Mouse (Mus musculus) heart, postnatal 14 days (tissue): ENCODE results near the gene Cyth4. TPM values are rescaled to one million over a fixed set of nuclear protein-coding genes. Genes with fewer than 3 reads are reported as not detected.
A peak's percentile ranks its signal among the peaks of the same experiment; 100 is the strongest.

Experiments used
- DNase-seq, 2 experiments: peaks; one replicate each; pipeline ENCODE4 v3.0.0; 2021 to 2022
- intact Hi-C: fragments of 180-260 bp; cut with DNase I; formaldehyde crosslinking; loops from one replicate; pipeline ENCODE4 v1.15.1; 2025
- total RNA-seq, 2 experiments: library from RNA; stranded (reverse); gene quantifications; 2 replicates each; pipeline ENCODE4 v1.2.3; 2021

Cyth4 gene
- total RNA-seq, 2 experiments from 2014 or later: 5.7 to 8.8 TPM

DNA sequence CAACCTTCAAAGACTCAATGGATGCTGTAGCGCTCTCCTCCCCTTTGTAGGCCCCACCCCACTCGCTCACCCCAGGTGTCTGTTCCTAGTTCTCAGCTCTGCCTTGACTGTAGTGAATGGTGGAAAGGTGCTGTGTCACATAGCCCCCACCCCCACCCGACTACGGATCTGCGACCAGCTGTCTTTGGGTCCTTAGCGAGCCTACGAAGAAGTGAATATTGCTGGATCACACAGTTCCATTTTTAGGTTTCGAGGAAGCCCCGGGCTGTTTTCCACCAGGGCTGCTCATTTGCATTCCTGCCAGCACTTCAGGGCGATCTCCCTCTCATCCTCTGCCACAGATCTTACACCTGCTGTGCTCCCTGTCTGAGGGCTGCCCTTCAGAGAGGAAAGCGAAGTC lies 13.5 kb upstream of the Cyth4 start:
- no peak for DNase-seq
- intact Hi-C loops: loop anchor here (5.0 kb wide), 1 partner anchor 51 kb away; the partner anchor contains the start of gene C1qtnf6

DNA sequence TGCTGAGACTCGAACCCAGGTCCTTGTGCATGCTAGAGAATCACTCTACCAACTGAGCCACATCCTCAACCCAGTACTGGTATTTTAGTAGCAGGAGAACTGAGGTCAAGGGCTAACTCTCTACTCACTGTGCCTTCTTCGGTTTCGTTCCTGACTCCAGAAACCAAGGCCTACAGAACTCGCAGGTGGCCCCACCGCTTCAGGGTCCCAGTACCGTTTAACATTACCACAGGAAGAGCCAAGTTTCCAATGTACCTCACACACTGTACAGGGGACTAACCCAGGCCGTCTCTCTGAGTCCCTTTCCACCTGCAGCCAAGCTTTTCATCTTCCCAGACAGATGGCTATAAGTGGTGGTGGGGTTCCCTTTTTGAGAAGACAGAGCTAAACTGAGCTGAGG lies 11.4 kb upstream of the Cyth4 start:
- DNase-seq: no peak
- intact Hi-C loops: no loop called here

DNA sequence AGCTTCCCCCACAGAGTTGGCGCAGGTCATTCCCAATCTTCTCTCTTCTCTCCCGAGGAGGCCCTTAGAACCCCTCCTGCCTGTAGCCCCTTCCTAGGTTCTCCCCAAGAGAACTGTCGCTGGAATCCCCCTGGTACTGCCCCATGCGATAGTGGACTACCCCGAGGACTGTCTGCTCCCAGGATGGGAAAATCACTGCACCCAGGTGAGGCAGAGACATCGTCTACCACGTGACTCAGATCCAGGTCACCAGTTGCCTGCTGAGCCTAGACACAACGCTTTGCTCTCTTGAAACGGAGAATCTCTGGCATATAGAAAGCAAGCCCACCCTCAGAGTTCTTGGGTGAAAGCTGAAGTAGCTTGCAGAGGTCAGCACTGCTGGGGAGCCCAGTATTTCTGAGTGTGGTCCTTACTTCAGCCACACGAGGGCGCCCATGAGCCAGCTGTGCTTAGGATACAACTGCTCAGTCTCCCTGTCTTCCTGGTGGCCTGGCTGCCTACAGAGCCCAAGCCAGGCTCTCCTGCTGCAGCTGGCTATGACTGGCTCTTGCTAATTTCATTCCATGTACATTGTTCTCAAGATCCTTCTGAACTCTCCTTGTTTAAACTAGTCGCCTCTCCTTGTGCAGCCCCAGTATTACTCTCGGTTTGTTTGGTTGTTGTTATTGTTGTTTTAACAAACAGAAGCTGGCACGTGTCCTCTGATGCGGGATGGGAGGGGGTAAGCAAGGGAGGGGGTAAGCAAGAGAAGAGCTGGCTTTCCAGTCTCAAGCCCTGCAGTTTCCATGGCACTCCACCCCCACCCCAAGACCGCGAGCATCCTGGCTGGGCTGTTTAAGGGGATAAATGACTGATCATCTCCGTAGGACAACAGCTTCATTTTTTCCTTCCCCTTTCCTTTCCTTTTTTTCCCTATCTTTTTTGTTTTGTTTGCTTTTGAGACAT lies 9.5 kb upstream of the Cyth4 start:
- peak; percentile 87 to 93 for DNase-seq
- intact Hi-C loops: loop anchor here (1.0 kb wide), 1 partner anchor 157 kb away; no protein-coding TSS in a partner anchor

DNA sequence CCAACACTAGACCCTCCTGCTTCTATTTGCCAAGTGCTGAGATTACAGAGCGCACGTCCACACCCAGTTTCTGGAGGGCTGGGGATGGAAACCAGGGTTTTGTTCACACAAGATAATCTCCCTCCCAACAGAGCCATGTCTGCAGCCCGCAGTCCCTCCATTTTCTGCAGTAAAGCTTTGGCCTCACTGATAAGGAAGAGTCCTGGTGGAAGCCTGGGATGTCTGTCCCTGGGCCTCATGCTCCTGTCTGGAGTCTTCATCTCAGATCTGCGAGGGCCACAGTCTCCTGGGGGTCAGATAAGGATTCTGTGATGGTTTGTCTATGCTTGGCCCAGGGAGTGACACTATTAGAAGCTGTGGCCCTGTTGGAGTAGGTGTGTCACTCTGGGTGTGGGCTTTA lies 8.8 kb upstream of the Cyth4 start:
- intact Hi-C loops: no loop called here

DNA sequence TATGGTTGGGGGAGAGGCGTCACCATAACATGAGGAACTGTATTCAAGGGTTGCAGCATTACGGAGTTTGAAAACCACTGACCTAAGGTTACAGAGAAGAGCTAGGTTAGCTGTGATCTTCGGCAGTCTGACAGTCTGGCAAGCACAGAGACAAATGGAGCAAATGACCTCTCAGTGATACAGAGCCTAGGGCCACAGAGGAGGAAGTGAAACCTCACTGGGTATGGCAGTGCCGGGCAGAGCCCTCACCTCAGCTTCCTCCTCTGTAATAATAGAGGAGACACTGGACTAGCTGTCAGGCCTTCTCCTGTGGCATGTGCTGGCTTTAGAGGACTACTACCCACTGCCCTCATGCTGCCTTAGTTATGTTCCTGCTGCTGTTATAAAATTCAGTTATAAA lies 7.9 kb upstream of the Cyth4 start:
- intact Hi-C loops: no loop called here

More for the DNA sequence above, 8.8 kb upstream of the Cyth4 start:
- DNase-seq: no peak

DNA sequence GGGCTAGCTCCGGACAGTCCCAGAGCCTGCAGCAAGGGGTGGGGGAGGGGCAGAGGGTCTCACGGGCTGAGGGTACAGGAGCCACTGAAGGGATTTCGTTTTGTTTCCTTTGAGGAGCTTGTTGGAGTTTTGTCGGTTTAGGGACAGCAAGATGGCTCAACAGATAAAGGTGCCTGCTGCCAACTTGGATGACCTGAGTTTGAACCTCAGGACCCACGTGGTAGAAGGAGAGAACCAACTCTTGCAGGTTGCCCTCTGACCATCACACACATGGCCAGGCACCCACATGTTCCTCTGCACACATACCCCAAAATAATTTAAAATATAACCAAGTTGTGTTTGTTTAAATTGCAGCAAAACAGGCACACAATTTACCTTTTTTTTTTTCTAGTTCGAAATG lies 6.9 kb upstream of the Cyth4 start:
- intact Hi-C loops: no loop called here
- DNase-seq: no peak

More for the DNA sequence above, 7.9 kb upstream of the Cyth4 start:
- peak in 1 of 2 experiments; percentile 17 for DNase-seq

DNA sequence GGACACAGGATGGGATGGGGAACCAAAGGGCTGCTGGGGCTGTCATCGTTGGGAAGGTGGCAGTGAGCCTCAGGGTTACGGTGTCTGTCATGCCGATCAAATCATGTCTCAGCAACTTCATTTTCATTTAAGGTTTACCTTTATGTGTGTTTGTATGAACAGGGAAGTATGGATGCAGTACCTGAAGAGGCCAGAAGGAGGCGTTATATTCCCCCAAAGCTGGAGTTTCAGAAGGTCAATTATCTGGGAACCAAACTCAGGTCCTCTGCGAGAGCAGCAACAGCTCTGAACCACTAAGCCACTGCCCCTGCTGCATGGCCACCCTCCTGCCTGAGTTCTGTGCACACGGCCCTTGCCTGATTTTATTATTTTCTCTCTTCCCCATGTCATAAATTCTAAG lies 6.1 kb upstream of the Cyth4 start:
- no peak for DNase-seq
- intact Hi-C loops: no loop called here

DNA sequence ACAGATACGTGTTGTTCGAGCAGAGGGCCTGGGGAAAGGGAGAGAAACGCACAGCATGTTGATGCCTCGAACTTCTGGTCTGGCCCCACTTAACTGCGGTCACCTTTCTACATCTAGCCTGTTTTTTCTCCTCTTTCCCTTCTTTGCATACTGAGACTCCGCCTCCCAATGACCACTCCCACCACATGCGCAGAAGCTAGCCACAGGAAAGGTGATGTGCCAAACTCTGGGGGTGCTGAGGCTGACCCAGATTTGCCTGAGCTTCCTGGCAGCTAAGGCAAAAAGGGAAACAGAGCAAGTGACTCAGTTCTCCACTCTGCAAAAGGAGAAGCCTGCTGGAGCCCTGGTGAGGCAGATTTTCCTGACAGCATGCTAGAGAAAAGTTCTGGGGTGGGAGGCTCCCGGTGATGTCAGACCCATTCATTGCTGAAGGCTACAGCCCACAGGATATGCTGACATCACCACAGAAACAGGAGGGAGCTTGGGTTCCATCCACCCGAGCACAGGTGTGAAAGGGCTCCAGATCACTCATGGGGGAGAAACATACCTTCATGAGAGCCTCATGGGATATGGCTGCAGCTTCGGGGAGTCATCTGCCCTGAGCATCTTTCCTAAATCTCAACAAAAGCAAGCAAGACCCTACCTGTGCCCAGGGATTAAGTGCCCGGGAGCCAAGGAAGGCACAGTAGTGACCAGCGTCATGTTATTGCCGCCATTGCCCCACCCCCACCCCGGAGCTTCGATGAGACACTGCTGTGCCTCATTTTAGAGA lies 5.0 kb upstream of the Cyth4 start:
- DNase-seq: no peak

DNA sequence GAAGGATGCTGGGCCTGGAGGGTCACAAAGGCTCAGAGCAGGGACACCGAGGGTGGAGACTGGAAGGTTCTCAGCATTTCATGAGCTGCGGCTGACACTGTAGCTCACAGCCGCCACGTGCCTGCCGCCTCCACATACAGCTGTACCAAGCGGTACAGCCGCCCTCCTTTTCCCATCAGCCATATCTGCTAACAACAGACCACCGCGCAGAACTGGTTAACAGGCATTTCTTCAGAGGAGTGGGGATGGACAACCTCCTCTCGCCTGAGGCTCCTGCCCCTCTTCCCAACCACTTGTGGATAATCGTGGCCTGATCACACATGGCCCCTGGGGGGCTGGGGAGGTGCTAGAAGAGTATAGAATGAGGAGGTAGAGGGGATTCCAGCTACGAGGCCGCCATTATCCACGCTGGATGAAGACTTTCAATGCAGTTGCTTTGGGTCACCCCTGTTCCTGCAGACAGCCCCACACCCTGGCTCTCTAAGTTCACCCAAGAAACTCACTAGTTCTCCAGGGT lies 4.3 kb upstream of the Cyth4 start:
- no peak for DNase-seq
- intact Hi-C loops: no loop called here

More for the DNA sequence above, 5.0 kb upstream of the Cyth4 start:
- intact Hi-C loops: no loop called here

DNA sequence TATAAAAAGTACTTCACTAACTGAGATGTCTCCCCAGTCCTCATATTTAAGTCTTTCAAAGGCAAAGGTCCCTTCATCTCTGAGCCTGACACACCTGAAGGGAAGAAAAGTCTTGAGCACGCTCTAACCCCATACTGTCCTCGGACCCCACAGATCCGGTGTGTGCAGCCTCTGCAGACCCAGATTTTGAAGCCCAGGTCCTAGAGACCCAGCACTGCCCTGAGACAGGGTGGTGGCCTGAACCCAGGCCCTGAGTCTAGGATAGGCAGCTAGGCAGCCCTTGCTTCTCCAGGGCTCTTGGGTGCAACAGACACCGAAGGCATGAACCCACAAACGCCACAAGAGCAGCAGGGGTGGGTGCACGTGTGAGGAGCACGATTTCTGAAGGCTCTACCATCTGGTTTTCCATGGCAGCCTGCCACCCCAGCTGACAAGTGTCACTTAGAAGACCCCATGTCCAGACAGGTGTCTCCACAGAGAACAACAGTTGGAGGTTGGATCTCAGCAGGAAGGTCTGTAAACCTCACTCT lies 2.9 kb upstream of the Cyth4 start:
- no peak for DNase-seq
- intact Hi-C loops: no loop called here

DNA sequence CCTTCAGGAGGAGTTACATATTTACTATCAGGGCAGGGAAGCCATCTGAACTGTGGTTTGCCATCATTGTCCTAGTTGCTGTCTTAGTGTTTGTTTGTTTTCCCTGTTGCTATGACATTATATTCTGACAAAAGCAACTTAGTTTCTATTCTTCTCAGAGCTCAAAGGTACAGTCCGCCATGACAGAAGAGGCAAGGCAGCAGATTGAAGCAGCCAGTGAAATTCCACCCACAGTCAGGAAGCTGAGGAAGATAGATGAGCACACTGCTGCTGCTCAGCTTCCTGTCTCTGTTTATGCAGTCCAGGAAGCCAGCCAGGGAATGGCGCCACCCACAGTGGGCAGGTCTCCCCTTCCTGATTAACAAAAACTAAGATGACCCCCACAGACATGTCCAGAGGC lies 2.0 kb upstream of the Cyth4 start:
- no peak for DNase-seq
- intact Hi-C loops: no loop called here

DNA sequence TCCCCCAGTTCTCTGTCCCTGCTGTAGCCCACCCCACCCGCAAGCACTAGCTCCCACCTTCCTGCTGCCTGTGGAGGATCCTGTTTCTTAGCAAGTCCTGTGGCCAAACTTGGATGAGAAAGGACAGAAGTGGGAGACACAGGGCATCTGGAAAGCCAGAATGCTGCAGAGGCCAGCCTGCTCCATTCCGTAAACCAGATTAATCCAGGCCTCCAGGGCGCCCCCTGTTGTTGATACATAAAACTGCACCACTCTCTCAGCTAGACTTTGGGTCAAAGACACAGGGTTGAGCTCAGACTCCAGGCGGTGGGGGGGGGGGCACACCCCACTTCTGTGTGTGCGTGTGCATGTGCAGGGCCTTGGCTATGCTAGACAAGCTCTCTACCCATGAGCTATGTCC lies 1.4 kb upstream of the Cyth4 start:
- DNase-seq: no peak
- intact Hi-C loops: no loop called here

DNA sequence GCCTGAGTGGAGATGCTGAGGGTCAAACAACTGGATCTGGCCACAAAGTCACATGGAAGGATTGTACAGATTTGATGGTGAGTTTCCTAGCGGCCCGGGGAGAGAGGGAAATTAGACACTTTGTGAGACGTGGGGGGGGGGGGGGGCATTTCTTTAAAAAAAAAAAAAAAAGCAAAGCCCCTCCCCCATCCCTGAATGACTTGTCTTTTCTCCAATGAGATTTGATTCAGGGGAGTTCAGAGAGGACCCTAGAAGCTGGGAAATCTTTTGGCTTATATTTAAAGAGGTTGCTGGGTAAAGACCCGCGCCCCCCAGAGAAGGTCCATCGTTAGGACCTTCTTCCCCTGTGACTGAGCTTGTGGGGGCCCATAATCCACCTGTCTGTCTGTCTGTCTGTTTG lies 343 bp upstream of the Cyth4 start:
- intact Hi-C loops: no loop called here
- no peak for DNase-seq

DNA sequence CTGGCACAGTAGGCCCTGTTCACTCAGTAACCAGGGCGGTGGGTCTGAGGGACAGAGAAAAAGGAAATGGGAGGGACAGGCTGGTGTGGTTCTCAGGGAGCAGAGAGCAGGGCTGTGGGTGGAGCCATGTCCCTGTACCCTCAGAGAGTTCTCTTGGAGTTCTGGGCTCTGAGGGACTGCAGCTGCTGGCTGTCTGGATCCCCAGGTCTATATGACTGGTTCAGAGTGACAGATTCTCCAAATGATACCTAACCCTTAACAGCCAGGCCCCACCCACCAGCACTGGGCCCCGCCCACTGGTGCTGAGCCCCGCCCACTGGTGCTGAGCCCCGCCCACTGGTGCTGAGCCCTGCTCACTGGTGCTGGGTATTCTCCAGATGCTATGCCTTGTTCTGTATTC lies 882 bp downstream of the Cyth4 start:
- DNase-seq: peak; percentile 46 to 55
- intact Hi-C loops: no loop called here

DNA sequence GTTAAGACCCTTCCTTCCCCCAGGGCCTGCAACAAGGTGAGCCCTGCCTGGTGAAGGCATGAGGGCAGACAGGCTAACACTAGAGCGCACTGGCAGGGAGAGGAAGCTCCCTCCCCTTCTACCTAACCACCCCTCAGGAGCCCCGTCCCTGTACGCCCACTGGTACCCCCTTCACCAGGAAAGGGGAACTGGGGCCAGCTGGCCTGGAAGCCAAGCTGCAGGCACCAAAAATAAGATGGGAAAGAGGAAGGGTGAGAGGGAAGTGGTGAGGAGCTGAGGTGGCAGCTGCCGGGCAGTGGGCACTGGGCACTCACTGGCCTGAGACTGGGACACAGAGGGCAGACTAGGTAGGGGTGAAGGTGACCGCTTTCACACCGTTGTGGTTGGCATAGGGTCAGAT lies 2.3 kb downstream of the Cyth4 start:
- DNase-seq: peak; percentile 25 to 30
- intact Hi-C loops: no loop called here

DNA sequence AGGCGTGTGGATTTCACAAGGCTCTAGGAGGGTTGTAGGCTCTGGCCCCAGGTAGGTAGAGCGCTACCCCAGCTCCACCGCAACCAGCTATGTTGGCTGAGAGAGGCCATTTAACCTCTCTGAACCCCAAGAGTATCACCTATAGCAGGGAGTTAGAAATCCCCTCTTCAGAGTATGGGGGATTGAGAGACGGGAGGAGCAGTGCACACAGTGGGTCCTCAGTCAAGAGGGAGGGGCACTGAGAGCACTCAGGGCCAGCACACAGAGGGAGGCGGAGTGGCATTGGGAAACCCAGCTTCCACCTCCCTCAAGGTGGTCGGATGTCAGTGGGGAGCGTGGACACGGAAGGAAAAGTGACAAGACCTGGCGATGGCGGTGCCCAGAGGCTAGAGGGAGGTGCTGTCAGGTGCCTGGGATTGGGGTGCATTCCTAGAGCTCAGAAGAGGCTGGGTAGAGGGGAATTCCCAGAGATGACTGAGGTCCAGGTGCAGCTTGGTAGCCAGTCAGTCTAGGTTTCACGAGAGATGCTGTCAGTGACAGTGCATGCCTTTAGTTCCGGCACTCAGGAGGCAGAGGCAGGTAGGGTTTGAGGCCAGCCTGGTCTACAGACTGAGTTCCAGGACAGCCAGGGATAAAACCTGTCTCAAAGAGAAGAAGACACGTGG lies 2.8 kb downstream of the Cyth4 start:
- DNase-seq: no peak
- intact Hi-C loops: no loop called here

DNA sequence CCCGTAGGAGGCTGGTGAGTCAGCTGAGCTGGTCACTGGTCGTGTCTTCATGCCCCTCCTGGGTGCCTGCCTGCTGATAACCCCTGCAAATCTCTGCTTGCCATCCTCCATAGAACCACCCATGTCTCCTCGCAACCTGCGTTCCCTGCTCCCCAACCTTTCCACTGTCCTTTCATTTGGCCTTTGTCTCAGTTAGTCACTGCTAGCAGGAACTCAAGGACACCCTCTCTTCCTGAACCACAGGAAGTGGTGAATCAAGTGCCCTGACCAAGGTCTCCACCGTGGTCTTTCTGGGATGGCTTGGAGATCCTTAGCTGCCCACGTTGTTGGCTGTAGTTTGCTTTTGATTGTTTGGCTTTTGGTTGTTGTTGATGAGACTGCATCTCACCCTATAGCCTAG lies 4.3 kb downstream of the Cyth4 start:
- intact Hi-C loops: no loop called here
- no peak for DNase-seq

DNA sequence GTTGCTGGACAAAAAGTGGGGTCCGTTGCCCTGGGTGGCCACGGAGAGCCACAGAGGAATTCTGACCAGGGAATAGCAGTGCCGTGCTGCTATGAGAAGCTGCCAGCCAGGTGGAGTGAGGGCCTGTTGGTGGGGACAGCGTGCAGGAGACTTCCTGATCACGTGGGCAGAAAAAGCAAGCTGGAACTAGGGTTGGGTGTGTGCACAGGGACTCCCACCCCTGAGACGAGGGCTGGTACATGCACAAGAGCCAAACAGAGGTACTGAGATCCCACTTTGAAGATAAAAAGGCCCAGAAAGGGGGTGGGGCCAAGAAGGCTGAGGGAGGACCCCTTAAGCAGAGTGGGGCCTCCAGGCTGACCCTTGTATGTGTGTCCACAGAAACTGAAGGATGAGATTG lies 7.4 kb downstream of the Cyth4 start:
- DNase-seq: no peak
- intact Hi-C loops: no loop called here

DNA sequence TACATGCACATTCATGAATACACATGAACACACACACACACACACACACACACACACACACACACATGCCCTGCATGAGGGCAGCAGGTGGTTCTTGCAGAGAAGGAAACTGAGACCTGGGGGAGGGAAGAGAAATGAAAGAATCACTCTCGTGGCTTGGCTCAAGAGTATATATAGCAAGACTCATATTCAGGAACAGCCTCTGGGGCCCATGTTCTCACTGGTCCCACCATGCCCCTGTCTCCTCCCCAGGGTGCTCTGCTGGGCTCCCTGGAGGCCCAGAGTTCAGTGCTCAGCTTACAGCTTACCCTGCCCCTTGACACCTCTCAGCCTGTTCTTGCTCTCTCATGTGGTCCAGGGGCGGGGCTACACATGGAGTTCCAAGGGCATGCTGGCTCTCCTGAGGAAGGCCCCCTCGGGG lies 8.5 kb downstream of the Cyth4 start:
- intact Hi-C loops: no loop called here
- DNase-seq: no peak

DNA sequence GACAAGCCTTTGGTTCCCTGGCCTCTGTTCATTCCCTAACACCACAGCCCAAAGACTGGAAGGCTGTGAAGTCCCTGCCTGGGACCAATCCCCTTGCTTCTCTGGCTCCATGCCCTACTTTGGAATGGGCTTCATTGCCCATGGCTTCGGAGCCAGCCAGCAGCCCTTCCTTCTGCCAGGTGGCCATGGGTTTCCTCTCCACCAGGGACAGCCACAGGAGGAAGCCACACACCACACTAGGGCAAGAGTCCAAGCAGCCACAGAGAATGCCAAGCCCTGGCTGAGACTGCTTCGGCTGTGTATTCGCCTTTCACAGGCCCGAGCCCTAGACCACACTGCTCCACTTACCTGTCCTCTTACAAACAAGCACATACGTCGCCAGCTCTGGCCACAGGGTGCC lies 9.2 kb downstream of the Cyth4 start:
- intact Hi-C loops: no loop called here
- DNase-seq: no peak

DNA sequence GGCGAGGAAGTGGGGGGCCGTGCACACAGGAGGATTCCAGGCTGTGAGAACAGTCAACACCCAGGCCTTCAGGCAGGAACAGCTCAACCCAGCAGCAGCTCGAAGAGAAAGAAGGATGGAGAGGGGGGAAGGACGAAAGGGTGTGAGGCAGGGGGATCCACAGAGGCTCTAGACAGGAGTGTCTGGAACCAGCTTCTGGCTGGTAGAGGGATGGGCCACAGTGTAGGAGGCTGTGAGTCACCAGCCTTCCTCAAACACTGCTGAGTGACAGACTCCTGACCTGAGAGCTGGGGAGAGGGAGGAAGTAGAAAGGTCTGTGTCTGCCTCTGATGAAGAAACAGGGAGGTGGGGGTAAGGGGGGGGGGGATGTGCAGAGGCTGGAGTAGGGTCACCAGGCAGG lies 10.6 kb downstream of the Cyth4 start:
- DNase-seq: no peak
- intact Hi-C loops: no loop called here
